Mouse (Mus musculus) kidney, adult 2 months (tissue): Measurements from ENCODE around the gene Galnt6. TPM values are rescaled to one million over a fixed set of nuclear protein-coding genes. Genes with fewer than 3 reads are reported as not detected.

ENCODE experiments used
- DNase-seq: peaks from one replicate; pipeline ENCODE4 v3.0.0; 2021
- H3K27ac ChIP-seq: fragments of 200-500 bp; 2 replicates; pipeline ENCODE4 v1.5.1; 2012; ENCODE audit warnings: low read depth, low read length, control low read depth, inconsistent platforms; ENCODE audit not compliant: insufficient read depth
- H3K27me3 ChIP-seq: fragments of 200-500 bp; replicated peaks from 2 replicates; pipeline ENCODE4 v1.6.1; 2012; ENCODE audit warnings: mild to moderate bottlenecking, moderate library complexity, low read length, inconsistent platforms; ENCODE audit not compliant: control insufficient read depth, insufficient read depth
- H3K36me3 ChIP-seq: fragments of 200-500 bp; 2 replicates; pipeline ENCODE4 v1.6.1; 2012; ENCODE audit warnings: mild to moderate bottlenecking, moderate library complexity, low read length, inconsistent platforms; ENCODE audit not compliant: control insufficient read depth, insufficient read depth
- H3K4me1 ChIP-seq: fragments of 200-500 bp; 2 replicates; pipeline ENCODE4 v1.6.1; 2011; ENCODE audit warnings: low read length; ENCODE audit not compliant: control insufficient read depth, insufficient read depth
- H3K4me3 ChIP-seq: fragments of 200-500 bp; 2 replicates; pipeline ENCODE4 v1.5.1; 2011; ENCODE audit warnings: mild to moderate bottlenecking, low read depth, low read length, control low read depth; ENCODE audit not compliant: insufficient read depth
- CTCF ChIP-seq: fragments of 200-500 bp; conservative IDR thresholded peaks from 2 replicates; pipeline ENCODE4 v1.5.1; 2011; ENCODE audit warnings: low read depth, mild to moderate bottlenecking, control low read depth, low read length, moderate library complexity, mixed read lengths; ENCODE audit not compliant: insufficient read depth, insufficient read length
- POLR2A ChIP-seq: fragments of 200-500 bp; IDR thresholded peaks from one replicate; pipeline ENCODE4 v1.6.1; 2011; ENCODE audit warnings: low read depth, low read length, control low read depth
- WGBS: fragments of 180-500 bp; shearing (Covaris S2); methylation state at CpG from one replicate; pipeline ENCODE4 v1.1.7; 2018; 5-methylcytosine and 5-hydroxymethylcytosine counted together
- polyA plus RNA-seq: library from polyadenylated mRNA; depleted of rRNA; stranded (reverse); fragments of >200 nt; gene quantifications from 2 replicates; pipeline ENCODE4 v1.2.3, GENCODE M21; 2012

Gene Galnt6
- polyA plus RNA-seq, 1 experiment = 1.2 TPM

DNA sequence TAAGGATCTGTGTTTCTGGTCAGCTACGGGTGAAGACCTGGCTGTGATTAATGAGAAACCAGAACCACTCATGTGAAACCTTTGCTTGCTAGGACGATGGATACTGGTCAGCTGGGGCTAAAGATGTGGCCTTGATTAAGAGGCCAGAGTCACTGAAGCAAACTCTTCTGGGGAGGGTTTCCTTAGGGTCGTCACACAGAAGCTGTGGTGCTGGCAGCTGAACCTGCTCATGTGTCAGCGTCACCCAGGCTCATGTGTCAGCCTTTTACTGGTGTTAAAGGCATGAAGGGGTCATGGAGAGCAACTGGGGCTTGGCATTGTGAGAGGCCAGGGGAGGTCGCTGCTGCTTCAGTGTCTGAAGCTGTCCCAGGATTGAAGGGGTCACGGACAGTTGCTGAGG, 18.3 kb downstream of the Galnt6 start:
- no peak overlapping the region for H3K27ac ChIP-seq
- 32% methylated on average over 6 of the region's 6 CpGs for WGBS
- H3K4me1 ChIP-seq = peaks cover 12% of the 10 kb centered on the region

DNA sequence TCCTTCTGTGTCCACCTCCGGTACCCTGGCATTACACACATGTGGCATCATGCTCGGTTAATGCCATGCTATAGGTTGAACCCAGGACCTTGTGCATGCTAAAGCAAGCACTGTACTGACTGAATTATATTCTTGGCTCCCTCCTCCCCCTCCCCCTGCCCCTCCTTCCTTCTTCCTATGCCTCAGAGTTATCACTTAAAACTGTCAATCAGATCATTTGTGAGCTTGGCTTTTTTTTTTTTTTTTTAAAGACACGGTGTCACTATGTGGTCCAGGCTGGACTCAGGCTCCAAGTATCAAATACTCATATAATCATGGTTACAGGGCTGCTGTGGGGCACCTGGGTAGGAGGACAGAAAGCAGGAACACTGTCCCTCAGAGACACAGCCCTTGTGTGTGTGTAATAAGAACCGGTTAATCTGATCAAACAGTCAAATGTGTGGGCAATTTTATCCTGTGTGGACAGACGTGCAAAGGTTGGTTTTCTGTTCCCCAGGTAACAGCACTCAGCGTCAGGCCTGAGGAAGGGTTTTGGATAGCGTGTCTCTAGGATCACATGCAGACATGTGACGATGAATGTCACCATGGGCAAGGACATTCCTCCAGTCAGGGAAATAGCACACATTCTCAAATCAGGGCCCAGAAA, 20.6 kb downstream of the Galnt6 start:
- TF ChIP-seq POLR2A = no peak
- no peak for TF ChIP-seq CTCF
- no peak overlapping the region for H3K4me3 ChIP-seq
- peaks cover 12% of the 10 kb centered on the region for H3K4me1 ChIP-seq
- no peaks in the 10 kb centered on the region for H3K36me3 ChIP-seq
- DNase-seq = no peak
- no peaks in the 10 kb centered on the region for H3K27me3 ChIP-seq
- WGBS = 59% methylated on average over 8 of the region's 8 CpGs
- no peak overlapping the region for H3K27ac ChIP-seq

More for the DNA sequence above, 18.3 kb downstream of the Galnt6 start:
- Histone ChIP-seq H3K27me3 (no peaks in the 10 kb centered on the region), H3K36me3 (no peaks in the 10 kb centered on the region), H3K4me3 (no peak overlapping the region)
- DNase-seq = peak; percentile 86
- TF ChIP-seq CTCF (no peak), POLR2A (no peak)

DNA sequence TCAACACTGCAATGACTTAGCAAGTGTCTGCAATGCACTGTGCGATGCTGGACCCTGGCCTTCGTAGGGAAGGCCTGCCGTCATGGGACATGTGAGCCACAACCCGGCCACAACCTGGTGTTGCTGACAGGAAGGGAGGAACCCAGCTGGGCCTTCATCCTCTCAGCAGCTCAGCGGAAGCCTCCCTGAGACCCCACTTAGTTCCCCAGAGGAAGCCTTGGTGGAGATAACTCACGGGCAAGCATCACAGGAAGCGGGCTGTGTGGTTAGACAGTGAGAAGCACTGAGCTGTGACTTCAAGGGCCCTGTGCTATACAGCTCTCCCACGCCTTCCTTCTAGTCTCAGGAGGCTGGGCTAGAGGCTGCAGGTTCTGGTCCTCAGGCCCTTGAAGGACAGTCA, 22.9 kb downstream of the Galnt6 start:
- WGBS = 72% methylated on average over 8 of the region's 8 CpGs
- no peak overlapping the region for H3K4me3 ChIP-seq

DNA sequence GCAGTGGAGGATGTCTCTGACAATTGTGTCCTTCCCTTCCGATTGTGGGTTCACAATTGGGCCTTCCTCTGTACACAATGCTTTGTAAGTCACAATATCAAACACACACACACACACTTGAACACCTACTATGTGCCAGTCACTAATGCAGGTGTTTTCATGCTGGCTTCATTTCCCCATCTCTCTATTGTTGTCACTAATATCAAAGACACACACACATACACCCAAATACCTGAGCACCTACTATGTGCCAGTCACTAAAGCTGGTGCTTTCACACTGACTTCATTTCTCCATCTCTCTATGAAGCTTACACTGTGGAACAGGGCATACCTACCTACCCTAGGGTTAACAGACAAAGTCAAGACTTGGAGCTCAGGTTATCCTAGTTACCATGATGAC, 23.8 kb downstream of the Galnt6 start:
- WGBS = 88% methylated on average over 1 of the region's 1 CpGs
- Histone ChIP-seq H3K4me3 (no peak overlapping the region), H3K27me3 (no peaks in the 10 kb centered on the region), H3K27ac (no peak overlapping the region), H3K4me1 (0 out of 2 replicates have a peak, but pooled peaks cover 4% of the 10 kb centered on the region), H3K36me3 (no peaks in the 10 kb centered on the region)
- TF ChIP-seq CTCF (no peak), POLR2A (no peak)
- no peak for DNase-seq

More for the DNA sequence above, 22.9 kb downstream of the Galnt6 start:
- Histone ChIP-seq H3K4me1 (peaks cover 11% of the 10 kb centered on the region), H3K36me3 (no peaks in the 10 kb centered on the region), H3K27ac (no peak overlapping the region), H3K27me3 (no peaks in the 10 kb centered on the region)
- TF ChIP-seq POLR2A (no peak), CTCF (no peak)
- no peak for DNase-seq

DNA sequence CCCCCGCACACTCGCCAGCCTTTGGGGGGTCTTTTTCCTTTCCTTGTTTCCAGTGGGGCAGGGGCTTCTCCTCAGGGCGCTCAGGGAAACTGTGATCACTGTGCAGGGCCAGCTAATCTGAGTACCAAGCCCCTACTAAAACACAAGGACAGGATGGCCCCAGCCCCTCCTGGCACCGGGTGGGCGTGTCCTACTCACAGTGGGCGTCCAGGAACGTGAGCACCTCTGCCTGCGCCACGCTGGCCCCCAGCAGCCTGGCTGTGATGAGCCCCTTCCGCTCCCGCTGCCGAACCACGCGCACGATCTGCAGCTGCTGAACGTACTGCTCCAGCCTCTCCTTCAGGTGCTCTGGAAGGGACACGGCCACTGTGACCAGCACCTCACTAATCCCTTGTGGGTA, 25.3 kb downstream of the Galnt6 start:
- no peaks in the 10 kb centered on the region for H3K27me3 ChIP-seq
- TF ChIP-seq CTCF (no peak), POLR2A (no peak)
- no peak overlapping the region for H3K27ac ChIP-seq
- no peaks in the 10 kb centered on the region for H3K36me3 ChIP-seq
- no peak overlapping the region for H3K4me3 ChIP-seq
- 23% methylated on average over 17 of the region's 17 CpGs for WGBS
- DNase-seq = no peak
- H3K4me1 ChIP-seq = no peaks in the 10 kb centered on the region

DNA sequence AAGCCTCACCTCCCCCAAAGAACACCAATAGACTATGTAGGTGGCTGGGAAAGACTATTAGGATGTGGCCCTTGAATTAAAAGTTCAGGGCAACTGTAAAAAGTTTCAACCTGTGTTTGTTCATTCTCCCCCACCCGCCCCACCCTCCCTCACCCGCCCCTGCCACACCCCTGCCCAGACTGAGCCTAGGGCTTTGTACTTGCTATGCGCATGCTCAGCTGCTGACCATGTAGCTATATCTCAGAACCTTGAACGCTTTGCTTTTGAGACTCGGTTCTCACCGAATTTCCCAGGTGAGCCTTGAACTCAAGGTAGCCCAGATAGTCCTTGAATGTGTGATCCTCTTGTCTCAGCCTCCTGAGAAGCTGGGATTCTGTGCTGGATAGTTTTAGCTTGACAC, 27.3 kb downstream of the Galnt6 start:
- TF ChIP-seq POLR2A = no peak
- TF ChIP-seq CTCF = no peak
- no peaks in the 10 kb centered on the region for H3K27me3 ChIP-seq
- no peak overlapping the region for H3K4me3 ChIP-seq
- WGBS = 90% methylated on average over 6 of the region's 6 CpGs
- no peak overlapping the region for H3K27ac ChIP-seq
- H3K36me3 ChIP-seq = no peaks in the 10 kb centered on the region
- no peaks in the 10 kb centered on the region for H3K4me1 ChIP-seq
- DNase-seq = no peak

GRCm38 (mm10) chr15:100701108-100701507, 28.1 kb downstream of the Galnt6 start:
- no peaks in the 10 kb centered on the region for H3K4me1 ChIP-seq
- H3K27ac ChIP-seq = no peak overlapping the region
- DNase-seq = no peak
- TF ChIP-seq CTCF = no peak
- no peak for TF ChIP-seq POLR2A
- no peaks in the 10 kb centered on the region for H3K36me3 ChIP-seq
- H3K4me3 ChIP-seq = no peak overlapping the region
- no peaks in the 10 kb centered on the region for H3K27me3 ChIP-seq
- WGBS = 77% methylated on average over 10 of the region's 10 CpGs

DNA sequence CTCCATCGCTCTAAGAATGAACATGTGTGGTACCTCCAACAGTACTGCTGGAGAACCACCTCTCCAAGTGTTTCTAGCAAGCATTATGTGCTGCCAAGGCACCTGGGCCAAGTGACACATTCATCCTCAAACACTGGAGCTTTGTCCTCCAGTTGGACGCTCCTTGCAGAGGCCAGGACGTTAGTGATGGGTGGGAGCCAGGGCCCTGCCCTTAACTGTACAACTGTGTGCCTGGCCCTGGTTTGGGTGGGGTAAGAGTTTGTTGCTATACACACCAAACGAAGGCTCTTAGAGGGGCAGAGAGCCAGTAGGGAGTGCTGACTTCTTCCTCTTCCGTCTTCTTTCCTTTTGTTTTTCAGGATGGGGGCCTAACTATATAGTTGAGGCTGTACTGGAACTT, 28.8 kb downstream of the Galnt6 start:
- no peak overlapping the region for H3K27ac ChIP-seq
- WGBS = 86% methylated on average over 5 of the region's 5 CpGs
- H3K4me1 ChIP-seq = no peaks in the 10 kb centered on the region
- H3K36me3 ChIP-seq = no peaks in the 10 kb centered on the region
- no peaks in the 10 kb centered on the region for H3K27me3 ChIP-seq
- TF ChIP-seq POLR2A = no peak
- no peak for TF ChIP-seq CTCF
- no peak overlapping the region for H3K4me3 ChIP-seq
- DNase-seq = no peak
